Mouse (Mus musculus): Measurements from ENCODE around the gene 1700017N19Rik. TPM values are rescaled to one million over a fixed set of nuclear protein-coding genes. Genes with fewer than 3 reads are reported as not detected.
"Not testable (repeated sequence)": the region's sequence is repeated elsewhere in the genome, so short reads cannot be mapped to it uniquely, and the experiment has no call there.

The 1700017N19Rik gene
- not detected for total RNA-seq (2021)
- long read RNA-seq, experiment 1, result 0 reads
- long read RNA-seq, experiment 2, result 0 reads

DNA sequence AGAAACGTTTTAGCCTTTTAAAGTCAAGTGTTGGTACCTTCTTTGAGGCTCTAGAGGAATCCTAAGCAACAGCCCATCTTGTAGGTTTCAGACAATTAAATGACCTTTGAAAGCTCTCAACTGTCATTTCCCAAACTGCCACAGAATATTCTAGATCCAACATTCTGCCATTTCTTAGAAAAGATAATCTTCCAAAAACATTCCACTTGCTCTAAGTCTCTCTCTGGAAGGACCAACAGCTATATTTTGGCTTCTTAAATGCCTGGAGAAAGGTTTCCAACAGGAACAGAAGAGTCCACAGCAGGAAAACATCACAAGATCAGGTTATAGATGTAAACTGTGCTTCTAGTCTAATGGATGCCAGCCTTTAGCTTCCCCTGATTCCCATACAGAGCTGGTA lies at the start of gene 1700017N19Rik, which contains the start of gene 4930430F08Rik:
Gene 1700017N19Rik (plus strand): TSS at position 162 of the 400 bp plus-strand sequence.
Gene 4930430F08Rik (minus strand): TSS at position 101 of the 400 bp plus-strand sequence.
- no peak for DNase-seq (ENCODE audit: low spot score in 2 of 2)

DNA sequence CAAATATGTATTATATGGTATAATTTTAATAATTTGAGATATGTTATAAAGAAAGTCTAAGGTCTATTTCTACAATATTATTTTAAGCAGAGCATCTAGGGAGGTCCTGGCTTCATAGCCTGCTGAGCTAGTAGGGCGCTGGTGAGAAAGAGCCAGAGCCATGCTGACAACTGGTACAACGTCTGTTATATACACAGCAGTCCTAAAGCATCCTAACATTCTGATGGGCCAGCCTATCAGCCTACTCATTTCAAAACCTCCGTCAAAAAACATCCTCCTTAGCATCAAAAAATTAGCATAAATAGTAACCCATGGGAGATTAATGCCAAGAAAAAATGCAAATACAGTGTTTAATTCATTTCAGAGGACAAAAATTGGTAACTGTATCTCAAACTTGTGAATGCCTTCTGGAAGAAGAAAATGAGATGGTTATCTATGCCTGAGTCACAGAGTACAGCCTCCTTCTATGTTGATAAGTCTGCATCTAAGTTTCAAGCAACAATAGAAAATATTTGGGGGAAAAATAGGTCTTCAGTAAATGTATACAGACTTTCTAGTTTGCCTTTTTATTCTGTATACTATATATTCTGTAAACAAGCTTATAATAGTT lies 33.6 kb upstream of the 1700017N19Rik start:
- DNase-seq (ENCODE audit: low spot score in 2 of 2), result no peak

DNA sequence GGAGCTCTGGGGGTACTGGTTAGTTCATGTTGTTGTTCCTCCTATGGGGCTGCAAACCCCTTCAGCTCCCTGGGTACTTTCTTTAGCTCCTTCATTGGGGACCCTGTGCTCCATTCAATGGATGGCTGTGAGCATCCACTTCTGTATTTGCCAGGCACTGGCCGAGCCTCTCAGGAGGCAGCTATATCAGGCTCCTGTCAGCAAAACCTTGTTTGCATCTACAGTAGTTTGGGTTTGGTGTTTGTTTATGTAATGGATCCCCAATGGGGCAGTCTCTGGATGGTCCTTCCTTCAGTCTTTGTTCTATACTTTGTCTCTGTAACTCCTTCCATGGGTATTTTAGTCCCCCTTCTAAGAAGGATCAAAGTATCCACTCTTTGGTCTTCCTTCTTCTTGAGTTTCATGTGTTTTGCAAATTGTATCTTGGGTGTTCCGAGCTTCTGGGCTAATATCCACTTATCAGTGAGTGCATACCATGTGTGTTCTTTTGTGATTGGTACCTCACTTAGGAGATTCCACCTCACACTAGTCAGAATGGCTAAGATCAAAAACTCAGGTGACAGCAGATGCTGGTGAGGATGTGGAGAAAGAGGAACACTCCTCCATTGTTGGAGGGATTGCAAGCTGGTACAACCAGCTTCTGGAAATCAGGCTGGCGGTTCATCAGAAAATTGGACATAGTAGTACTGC lies 29.9 kb upstream of the 1700017N19Rik start:
- not testable (repeated sequence) for DNase-seq (ENCODE audit: low spot score in 2 of 2)

DNA sequence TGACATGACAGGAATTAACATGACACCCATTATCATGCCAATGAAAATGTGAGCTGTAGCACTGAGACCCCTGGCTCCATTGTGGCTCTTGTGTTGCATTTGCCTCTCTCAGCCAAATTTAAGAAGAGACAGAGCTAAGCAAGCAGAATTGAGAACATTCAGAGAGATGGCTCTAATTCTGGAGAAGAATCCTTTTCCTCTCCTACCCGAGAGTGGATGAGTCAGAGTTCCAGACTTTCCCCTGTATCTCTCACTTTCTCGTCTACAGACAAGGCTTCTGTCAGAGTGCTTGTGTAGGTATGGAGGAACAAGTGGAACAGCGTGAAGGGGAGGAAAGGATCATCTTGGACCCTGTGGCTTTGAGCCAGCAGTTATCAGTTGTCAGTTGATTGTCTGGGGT lies 26.2 kb upstream of the 1700017N19Rik start:
- DNase-seq (ENCODE audit: low spot score in 2 of 2), result no peak

GRCm38 (mm10) chr10:100571707-100572106 lies 18.6 kb upstream of the 1700017N19Rik start:
- DNase-seq (ENCODE audit: low spot score in 2 of 2), result no peak

DNA sequence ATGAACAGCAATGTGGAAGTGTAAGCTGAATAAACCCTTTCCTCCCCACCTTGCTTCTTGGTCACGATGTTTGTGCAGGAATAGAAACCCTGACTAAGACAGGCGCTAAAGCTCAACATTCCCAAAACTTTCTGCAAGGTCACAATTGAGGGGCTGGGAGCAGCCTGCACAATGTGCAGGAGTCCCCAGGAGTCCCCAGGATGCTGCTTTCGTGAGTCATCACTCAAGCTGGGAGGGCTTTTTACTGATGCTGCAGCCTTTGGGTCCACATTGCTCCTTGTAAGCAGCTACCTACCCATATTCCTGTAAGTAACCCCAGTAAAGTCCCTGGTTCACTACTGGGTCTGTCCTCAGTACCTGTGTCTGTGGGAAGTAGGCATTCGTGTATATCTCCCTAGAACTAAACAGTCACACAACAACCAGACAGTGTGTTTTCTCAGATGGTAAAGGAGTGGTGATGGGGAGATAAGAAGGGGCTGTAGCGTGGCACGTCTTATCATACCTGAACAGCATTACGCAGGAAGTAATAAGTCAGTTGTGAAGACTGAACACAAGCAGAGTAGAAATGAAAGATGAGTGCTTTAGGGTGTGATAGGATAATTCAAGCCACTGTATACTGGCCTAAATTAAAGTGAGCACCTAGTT lies 15.7 kb upstream of the 1700017N19Rik start:
- DNase-seq (ENCODE audit: low spot score in 2 of 2), result no peak

DNA sequence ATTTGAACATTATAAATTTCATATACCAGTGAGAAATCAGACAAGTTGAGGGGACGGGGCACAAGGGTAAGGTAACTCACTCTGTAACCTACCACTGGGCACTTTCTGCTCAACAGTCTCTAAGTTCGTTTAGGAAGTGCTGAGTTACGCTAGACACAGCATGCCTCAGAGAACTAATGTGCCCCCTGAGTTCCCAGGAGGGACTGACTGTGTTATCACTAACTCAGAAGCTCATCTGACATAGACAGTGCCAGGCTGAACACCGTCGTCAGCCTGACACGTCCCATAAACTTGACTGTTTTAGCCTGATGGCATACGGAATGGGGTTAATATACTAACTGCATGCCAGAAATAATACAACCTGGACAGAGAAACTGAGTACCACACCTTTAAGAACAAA lies 15.0 kb upstream of the 1700017N19Rik start:
- no peak for DNase-seq (ENCODE audit: low spot score in 2 of 2)

DNA sequence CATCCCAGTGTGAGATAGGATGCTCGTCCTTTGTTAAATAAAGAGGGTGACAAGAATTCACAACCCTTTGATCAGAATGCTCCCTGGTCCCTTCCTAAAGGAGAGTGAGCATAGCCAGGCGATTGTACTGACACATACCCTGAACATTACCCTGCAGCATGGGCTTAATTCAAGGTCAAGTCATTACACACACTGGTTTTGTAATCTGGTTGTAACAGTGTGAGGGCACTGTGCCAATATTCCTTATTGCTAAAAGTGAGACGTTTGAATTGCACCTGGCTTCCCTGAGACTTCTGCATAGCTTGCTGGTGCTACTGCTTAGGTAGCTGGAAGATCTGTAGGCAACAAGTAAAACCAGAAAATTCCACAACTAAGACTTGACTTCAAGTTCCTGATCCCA lies 6.1 kb upstream of the 1700017N19Rik start:
- DNase-seq (ENCODE audit: low spot score in 2 of 2), result no peak

- DNase-seq (ENCODE audit: low spot score in 2 of 2), result no peak
These were observed 1.8 kb upstream of the 1700017N19Rik start for GRCm38 (mm10) chr10:100588524-100588923.

DNA sequence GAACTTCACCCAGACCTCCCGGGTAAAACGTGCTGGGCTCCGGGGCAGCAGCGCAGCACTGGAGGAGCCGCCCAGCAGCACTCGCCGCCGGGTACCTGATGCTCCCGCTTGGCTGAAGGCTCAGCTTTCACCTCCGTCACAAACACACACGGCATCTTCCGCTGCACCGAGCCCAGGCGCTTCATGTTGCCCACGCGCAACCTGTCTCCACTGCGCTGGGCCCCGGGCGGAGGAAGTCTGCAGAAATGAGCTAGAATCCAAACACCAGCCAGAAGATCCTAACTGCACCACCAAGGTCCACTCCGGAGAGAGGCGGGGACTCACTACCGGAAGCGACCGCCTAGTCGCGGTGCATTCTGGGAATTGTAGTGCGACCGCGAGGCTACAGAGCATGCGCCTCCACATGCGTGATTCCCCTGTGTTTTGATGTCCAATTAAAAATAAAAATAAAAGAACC lies 1.3 kb upstream of the 1700017N19Rik start:
- DNase-seq (ENCODE audit: low spot score in 2 of 2), result peak; percentile 57 to 70

DNA sequence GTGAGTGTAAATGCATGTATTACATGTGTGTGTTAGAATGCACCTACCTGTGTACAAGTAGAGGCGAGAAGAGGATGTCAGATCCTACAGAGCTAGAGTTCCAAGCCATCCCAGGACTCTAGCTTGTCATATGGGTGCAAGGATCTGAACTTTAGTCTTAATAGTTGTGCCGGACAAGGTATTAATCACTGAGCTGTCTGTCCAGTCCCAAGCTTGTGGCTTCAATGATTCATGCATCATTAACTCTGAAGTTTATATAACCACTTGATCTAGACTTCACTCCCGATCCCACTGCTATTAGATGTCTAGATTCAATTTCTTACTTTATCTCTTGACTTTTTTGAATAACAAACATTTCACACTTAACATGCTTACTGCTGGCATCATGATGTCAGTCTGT lies 8.1 kb downstream of the 1700017N19Rik start:
- DNase-seq (ENCODE audit: low spot score in 2 of 2), result no peak

GRCm38 (mm10) chr10:100603511-100603910 lies 13.2 kb downstream of the 1700017N19Rik start:
- no peak for DNase-seq (ENCODE audit: low spot score in 2 of 2)

GRCm38 (mm10) chr10:100604254-100604653 lies 14.0 kb downstream of the 1700017N19Rik start:
- no peak for DNase-seq (ENCODE audit: low spot score in 2 of 2)

DNA sequence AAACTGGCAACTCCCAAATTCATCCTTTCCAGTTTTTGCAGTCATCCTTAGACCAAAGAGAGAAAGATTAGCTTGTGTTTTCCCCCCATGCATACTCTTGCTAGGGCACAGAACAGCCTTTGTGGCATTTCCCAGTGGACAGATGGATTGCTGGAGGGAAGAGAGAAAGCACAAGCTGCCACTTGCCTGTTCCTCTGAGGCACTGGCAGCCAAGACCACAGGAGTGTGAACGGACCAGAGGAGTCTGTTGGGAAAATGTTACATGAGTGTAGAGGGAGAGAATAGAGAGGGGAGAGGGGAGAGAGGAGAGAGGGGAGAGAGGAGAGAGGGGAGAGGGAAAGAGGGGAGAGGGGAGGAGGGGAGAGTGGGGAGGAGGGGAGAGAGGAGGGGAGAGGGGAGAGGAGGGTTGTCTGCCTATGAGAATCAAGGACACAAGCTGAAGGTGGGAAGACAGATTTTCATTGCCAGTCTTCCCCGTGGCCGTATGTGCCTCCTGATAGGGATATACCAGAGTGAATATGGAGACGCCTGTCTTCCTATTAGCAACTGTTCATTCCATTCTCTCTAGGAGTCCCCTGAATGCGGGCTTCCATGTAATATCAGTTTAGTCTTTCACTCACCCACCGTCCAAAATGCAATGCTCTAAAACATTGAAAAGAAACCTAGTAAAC lies 27.1 kb downstream of the 1700017N19Rik start:
- DNase-seq (ENCODE audit: low spot score in 2 of 2), result no peak

DNA sequence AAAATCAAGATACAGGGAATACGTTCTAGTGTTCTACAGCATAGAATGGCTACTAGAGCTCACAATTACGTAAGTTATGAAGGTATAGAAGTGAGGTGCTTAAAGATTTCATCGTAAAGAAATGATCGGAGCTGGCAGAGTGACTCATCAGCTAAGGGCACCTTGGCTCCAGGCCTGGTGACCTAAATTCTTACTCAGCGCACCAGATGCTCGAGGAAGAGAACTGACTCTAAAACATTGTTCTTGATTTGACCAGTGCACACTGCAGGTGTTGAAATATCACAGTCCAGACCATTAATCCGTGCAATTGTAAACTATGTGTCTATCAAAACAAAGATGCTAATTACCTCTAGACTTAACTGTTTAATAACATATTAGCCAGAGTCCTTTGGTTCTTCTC lies 29.2 kb downstream of the 1700017N19Rik start:
- no peak for DNase-seq (ENCODE audit: low spot score in 2 of 2)

- no peak for DNase-seq (ENCODE audit: low spot score in 2 of 2)
These were observed 29.8 kb downstream of the 1700017N19Rik start for GRCm38 (mm10) chr10:100620040-100620439.

DNA sequence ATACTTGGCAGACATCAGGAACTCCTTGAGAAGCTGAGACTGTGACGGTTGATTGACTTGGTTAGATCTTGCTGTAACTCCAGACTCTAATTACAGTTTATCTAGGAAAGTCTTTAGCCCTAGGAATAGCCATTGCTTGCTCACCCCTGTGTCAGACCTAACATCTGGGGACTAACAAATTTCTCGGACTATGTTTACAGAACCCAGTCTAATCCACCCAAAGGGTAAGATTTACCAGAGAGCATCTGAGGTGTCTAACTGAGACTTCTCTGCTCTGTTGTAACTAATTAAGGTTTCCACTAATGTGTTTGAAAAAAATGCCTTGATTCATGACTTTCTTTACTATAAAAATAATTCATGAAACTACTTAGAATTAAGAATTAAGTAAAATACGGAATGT lies 32.2 kb downstream of the 1700017N19Rik start:
- no peak for DNase-seq (ENCODE audit: low spot score in 2 of 2)

DNA sequence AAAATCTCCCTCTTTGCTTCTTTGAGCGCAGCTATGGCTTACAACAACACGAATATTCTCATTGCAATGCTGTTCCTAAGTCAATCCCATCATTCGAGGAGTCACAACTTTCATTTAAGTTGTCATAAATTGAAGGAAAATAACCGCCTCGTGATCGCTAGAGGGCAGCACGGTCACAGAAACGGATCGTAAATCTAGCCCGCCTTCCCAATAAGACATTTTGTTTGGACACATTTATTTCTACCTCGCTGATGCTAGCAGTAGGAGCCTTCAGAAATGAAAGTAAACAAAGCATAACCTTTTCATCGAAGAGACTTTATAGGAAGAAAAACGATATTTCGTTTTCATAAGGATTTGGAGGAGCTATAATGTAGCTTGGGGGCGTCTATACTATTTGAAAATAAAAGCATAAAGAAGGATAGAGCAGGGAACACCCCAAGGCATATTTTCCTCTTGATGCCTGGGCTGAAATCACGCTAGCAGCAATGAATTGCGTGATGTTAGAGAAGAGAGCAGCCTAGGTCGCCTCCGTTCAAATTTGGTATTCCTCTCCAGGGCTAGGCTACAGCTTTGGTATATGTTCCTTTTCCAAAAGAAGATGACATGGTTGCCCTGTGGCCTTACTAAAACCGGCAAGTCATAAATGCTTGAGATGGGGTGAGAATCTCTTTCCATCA lies 39.6 kb downstream of the 1700017N19Rik start:
- DNase-seq (ENCODE audit: low spot score in 2 of 2), result no peak

DNA sequence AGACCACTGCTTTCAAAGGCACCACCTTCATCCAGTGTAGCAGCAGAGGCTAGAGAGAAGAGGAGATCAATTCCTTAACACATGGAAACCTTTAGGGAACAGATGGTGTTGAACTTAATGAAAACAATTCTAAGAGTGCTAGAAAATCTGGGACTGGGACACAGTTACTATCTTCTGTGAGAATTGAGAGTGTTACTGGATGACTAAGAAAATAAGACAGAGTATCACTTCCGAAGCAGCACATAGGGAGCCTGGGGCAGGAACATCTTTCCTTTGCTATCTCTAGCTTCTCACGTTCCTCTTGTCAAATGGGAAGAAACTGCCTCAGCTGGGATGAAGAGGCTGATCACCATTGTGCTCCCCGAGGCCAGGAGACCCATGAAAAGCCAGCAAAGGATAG lies 52.6 kb downstream of the 1700017N19Rik start:
- no peak for DNase-seq (ENCODE audit: low spot score in 2 of 2)

- DNase-seq (ENCODE audit: low spot score in 2 of 2), result no peak
These were observed 55.1 kb downstream of the 1700017N19Rik start for GRCm38 (mm10) chr10:100645331-100645935.

DNA sequence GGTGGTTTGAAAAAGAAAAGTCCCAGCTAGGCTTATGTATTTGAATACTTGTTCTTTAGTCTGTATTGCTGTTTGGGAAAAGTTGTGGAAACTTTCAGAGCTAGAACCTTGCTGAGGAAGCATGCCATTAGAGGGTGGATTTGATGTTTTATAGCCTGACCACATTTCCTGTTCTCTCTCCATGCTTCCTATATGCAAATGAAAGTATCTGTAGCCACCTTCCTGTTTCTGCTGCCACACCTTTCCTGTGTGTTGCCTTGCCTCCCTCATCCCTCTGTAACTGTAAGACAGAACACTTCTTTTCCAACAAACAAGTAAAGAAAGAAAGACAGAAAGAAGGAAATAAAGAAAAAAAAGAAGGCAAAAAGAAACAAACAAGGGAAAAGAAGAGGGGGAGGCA lies 63.9 kb downstream of the 1700017N19Rik start:
- DNase-seq (ENCODE audit: low spot score in 2 of 2), result no peak
